Mouse (Mus musculus): ENCODE data around the gene Erlec1. TPM values are rescaled to one million over a fixed set of nuclear protein-coding genes. Genes with fewer than 3 reads are reported as not detected.

The Erlec1 gene
- polyA plus RNA-seq, 1 experiment: 9.8 TPM

- H3K4me3 ChIP-seq (ENCODE audit: extremely low read depth, insufficient read depth, insufficient read length): peak within 1 kb of the TSS; percentile 16; the same call in 1 of the 2 replicates
- DNase-seq (ENCODE audit: low read depth in 1 of 2, low spot score in 2 of 2): no peak
- peaks cover 5% of the 10 kb centered on the region; the same call in 1 of the 2 replicates for H3K27me3 ChIP-seq (ENCODE audit: control insufficient read depth, insufficient read depth, low read length)
- H3K4me1 ChIP-seq (ENCODE audit: control insufficient read depth, insufficient read depth, insufficient read length): no peaks in the 10 kb centered on the region
- H3K27ac ChIP-seq (ENCODE audit: insufficient read depth, low read length): no peak within 1 kb of the TSS
- WGBS: 15% methylated on average over 41 of the region's 41 CpGs
- TF ChIP-seq CTCF (IDR thresholded peaks at IDR 0.05; ENCODE audit: extremely low read depth, insufficient read depth, insufficient read length, insufficient replicate concordance): no peak
- TF ChIP-seq POLR2A (IDR thresholded peaks at IDR 0.05; ENCODE audit: low read depth, low read length): no peak
- no peaks in the 10 kb centered on the region; the same call in 1 of the 2 replicates for H3K36me3 ChIP-seq (ENCODE audit: control insufficient read depth, insufficient read depth, low read length)
Measured at GRCm38 (mm10) chr11:30885171-30885871, 68.8 kb downstream of the Erlec1 start, which contains the start of the genes Gpr75 and Asb3. TSS of gene Gpr75 (plus strand) at chr11:30885358. TSS of gene Asb3 (plus strand) at chr11:30885416.

Other genes with a start within 250 kb of the Erlec1 start
- gene Psme4, start 182.6 kb downstream of the Erlec1 start, polyA plus RNA-seq (2012; rRNA removed): 4.3 TPM in 2 replicates
- gene Gpr75, start 69.0 kb downstream of the Erlec1 start, polyA plus RNA-seq (2012; rRNA removed): 0.06 TPM in 2 replicates
- gene Asb3, start 68.9 kb downstream of the Erlec1 start, polyA plus RNA-seq (2012; rRNA removed): 1.7 and 2.2 TPM in 2 replicates
- gene Chac2, start 32.0 kb upstream of the Erlec1 start, polyA plus RNA-seq (2012; rRNA removed): 2.6 and 2.7 TPM in 2 replicates
- gene Gm17332, start 228.1 kb upstream of the Erlec1 start, polyA plus RNA-seq (2012; rRNA removed): not detected in 2 replicates

All from spleen, adult 2 months (tissue).